Mouse (Mus musculus): ENCODE data around the gene Teddm2. TPM values are rescaled to one million over a fixed set of nuclear protein-coding genes. Genes with fewer than 3 reads are reported as not detected.

Teddm2 gene
- polyA plus RNA-seq, 1 experiment from 2014 or later: 1.4 TPM

DNA sequence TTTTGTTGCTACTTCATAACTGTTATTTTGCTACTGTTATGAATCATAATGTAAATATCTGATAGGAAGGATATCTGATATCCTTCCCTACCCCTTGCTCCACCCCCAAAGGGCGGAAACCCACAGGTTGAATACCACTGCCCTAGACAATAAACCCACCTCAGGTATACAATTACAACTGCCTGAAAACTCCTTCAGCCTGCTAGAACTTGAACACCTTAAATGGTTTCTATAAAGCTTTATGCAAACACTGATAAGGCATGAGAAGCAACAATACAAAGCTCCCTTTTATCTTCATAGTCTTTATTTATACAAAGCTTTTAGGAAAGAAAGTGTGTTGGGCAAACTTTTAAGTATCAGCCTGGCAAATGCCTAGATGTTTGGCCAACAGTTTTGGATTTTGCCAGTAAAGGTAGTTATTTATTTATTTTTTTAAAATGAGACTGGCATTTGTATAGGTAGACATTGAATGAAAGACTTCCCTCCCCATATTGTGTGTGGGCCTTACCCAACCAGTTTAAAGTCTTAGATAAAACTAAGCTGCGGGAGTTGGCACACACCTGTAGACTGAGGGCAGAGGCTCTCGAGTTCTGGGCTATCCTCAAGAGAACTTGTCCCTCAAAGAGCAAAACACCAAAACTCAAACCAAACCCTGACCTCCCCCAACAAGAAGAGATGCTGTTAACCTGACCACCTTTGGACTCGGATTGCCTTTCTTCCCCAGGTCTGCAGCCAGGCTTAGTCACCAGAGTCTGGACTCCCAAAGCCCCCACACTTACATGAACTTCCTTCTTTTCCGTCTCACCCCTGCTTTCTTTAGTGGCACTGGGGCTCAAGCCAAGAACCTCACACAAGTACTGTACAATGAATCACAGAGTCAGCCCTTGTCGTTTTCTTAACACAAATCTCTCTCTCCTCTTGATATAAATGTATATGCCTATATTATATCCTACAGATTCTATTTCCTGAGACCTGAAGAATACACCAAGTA, 24.7 kb upstream of the Teddm2 start:
- WGBS: 86% methylated on average over 6 of the region's 6 CpGs
- ATAC-seq: no peak
- no peaks in the 10 kb centered on the region; the same call in 1 of the 2 replicates for H3K4me1 ChIP-seq (ENCODE audit: control insufficient read depth, insufficient read depth, low read depth, low read length)

DNA sequence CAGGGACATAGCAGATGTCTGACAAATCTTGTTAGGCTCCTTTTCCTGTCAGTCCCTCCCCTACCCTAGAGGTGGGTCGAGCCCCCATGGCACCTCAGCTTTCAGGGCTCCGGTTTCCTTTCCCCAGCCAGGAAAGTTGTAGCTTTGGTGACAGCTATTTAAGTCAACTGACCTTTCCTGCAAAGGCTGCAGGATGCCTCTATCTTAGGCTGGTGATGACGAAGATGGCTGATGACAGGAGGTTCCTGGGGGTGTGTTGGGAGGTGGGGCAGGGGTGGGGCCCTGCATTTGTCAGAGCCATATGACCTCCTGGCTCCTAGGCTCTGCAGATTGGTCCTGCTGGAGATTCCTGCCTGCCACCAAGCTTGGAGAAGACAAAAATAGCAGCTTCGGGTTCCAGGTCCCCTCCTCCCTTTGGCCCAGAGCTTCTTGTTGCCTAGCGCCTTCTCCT, 22.6 kb upstream of the Teddm2 start:
- ATAC-seq: no peak
- Histone ChIP-seq H3K4me1 (ENCODE audit: control insufficient read depth, insufficient read depth, low read depth, low read length) (no peaks in the 10 kb centered on the region; the same call in 1 of the 2 replicates), H3K9me3 (ENCODE audit: control insufficient read depth, low read length) (no peaks in the 10 kb centered on the region), H3K4me3 (ENCODE audit: low read length) (no peak overlapping the region), H3K9ac (ENCODE audit: low read depth, low read length) (no peak overlapping the region), H3K27ac (ENCODE audit: low read depth, low read length) (no peak overlapping the region), H3K27me3 (replicated peaks; ENCODE audit: control insufficient read depth, insufficient read depth, low read length) (no peaks in the 10 kb centered on the region), H3K36me3 (ENCODE audit: control insufficient read depth, insufficient read depth, low read length) (no peaks in the 10 kb centered on the region), H3K4me2 (ENCODE audit: low read length) (no peak overlapping the region)
- 57% methylated on average over 5 of the region's 5 CpGs for WGBS

More for the DNA sequence above, 24.7 kb upstream of the Teddm2 start:
- H3K36me3 ChIP-seq (ENCODE audit: control insufficient read depth, insufficient read depth, low read length): no peaks in the 10 kb centered on the region
- no peak overlapping the region for H3K9ac ChIP-seq (ENCODE audit: low read depth, low read length)
- H3K27ac ChIP-seq (ENCODE audit: low read depth, low read length): no peak overlapping the region
- H3K9me3 ChIP-seq (ENCODE audit: control insufficient read depth, low read length): no peaks in the 10 kb centered on the region
- H3K4me3 ChIP-seq (ENCODE audit: low read length): no peak overlapping the region
- no peaks in the 10 kb centered on the region for H3K27me3 ChIP-seq (replicated peaks; ENCODE audit: control insufficient read depth, insufficient read depth, low read length)
- no peak overlapping the region for H3K4me2 ChIP-seq (ENCODE audit: low read length)

DNA sequence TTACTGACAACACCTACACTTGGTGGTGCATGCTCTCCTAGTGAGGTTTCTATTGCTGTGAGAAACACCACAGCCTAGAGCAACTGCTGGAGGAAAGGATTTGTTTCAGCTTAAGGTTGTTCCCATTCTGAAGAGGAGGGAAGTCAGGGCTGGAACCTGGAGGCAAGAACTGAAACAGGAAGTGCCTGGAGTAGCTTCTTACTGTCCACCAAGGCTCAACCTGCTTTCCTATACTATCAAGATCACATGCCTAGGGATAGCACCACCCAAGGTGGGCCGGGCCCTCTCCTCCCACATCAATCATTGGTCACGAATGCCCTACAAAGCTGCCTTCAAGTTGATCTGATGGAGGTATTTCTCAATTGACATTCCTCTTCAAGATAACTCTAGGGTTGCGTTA, 21.6 kb upstream of the Teddm2 start:
- Histone ChIP-seq H3K36me3 (ENCODE audit: control insufficient read depth, insufficient read depth, low read length) (no peaks in the 10 kb centered on the region), H3K4me2 (ENCODE audit: low read length) (no peak overlapping the region), H3K9ac (ENCODE audit: low read depth, low read length) (no peak overlapping the region), H3K9me3 (ENCODE audit: control insufficient read depth, low read length) (no peaks in the 10 kb centered on the region), H3K4me1 (ENCODE audit: control insufficient read depth, insufficient read depth, low read depth, low read length) (no peaks in the 10 kb centered on the region; the same call in 1 of the 2 replicates), H3K4me3 (ENCODE audit: low read length) (no peak overlapping the region), H3K27me3 (replicated peaks; ENCODE audit: control insufficient read depth, insufficient read depth, low read length) (no peaks in the 10 kb centered on the region), H3K27ac (ENCODE audit: low read depth, low read length) (no peak overlapping the region)
- 93% methylated on average over 3 of the region's 3 CpGs for WGBS
- no peak for ATAC-seq

DNA sequence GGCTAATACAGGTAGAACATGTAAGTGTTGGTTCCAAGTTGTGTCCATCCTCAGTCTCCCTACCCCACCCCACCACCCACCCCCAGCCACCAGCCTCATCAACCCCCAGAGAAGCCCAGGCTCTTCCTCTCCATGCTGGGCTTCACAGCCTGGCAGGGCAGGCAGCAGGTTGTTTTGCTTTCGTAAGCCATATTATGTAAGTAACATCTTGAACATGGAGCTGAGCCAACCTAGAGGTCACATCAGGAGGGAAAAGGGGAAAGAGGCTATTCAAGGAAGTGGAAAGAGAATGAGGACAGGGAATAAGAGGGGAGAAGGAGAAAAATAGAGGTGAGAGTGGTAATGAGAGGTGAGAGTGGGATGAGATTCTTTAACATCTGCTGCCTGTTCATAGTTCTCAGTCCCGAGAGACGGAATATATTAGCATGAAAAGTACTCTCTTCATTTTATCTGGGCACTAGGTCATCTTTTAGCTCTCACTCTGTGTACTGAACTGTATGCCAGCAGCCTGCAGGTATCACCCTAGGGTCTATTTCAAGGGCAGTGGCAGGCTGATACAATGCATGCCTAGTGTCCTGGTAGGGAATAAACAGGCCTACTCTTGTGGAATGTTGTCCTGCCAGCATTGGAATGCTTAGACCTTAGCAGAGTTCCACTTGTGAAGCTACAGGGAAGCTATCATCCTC, 18.6 kb upstream of the Teddm2 start:
- WGBS: 72% methylated on average over 3 of the region's 3 CpGs
- H3K4me1 ChIP-seq (ENCODE audit: control insufficient read depth, insufficient read depth, low read depth, low read length): no peaks in the 10 kb centered on the region; the same call in 1 of the 2 replicates

DNA sequence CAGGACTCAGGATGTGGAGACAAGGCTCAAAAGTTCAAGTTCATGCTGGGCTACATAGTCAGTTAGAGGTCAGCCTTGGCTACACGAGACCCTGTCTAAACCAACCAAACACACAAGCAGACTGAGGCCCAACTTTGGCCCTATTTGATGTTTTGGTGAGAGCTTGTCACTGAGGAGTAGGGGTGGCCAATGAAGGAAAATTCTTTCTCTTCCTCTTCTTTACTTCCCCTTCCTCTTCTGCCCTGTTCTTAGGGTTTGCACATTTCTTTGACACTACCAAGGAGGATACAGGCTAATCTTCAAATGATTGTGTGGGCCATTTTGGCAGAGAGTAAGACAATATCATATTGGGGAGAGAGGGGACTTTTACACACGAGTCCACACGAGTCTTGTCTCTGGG, 13.8 kb upstream of the Teddm2 start:
- Histone ChIP-seq H3K9ac (ENCODE audit: low read depth, low read length) (no peak overlapping the region), H3K4me2 (ENCODE audit: low read length) (no peak overlapping the region), H3K4me3 (ENCODE audit: low read length) (no peak overlapping the region), H3K27me3 (replicated peaks; ENCODE audit: control insufficient read depth, insufficient read depth, low read length) (no peaks in the 10 kb centered on the region), H3K9me3 (ENCODE audit: control insufficient read depth, low read length) (no peaks in the 10 kb centered on the region), H3K27ac (ENCODE audit: low read depth, low read length) (no peak overlapping the region), H3K4me1 (ENCODE audit: control insufficient read depth, insufficient read depth, low read depth, low read length) (no peaks in the 10 kb centered on the region), H3K36me3 (ENCODE audit: control insufficient read depth, insufficient read depth, low read length) (peaks cover 5% of the 10 kb centered on the region)
- no peak for ATAC-seq
- 86% methylated on average over 3 of the region's 3 CpGs for WGBS

More for the DNA sequence above, 18.6 kb upstream of the Teddm2 start:
- H3K9ac ChIP-seq (ENCODE audit: low read depth, low read length): no peak overlapping the region
- H3K36me3 ChIP-seq (ENCODE audit: control insufficient read depth, insufficient read depth, low read length): no peaks in the 10 kb centered on the region
- H3K27me3 ChIP-seq (replicated peaks; ENCODE audit: control insufficient read depth, insufficient read depth, low read length): no peaks in the 10 kb centered on the region
- H3K27ac ChIP-seq (ENCODE audit: low read depth, low read length): no peak overlapping the region
- no peak overlapping the region for H3K4me3 ChIP-seq (ENCODE audit: low read length)
- ATAC-seq: no peak
- H3K9me3 ChIP-seq (ENCODE audit: control insufficient read depth, low read length): no peaks in the 10 kb centered on the region
- no peak overlapping the region for H3K4me2 ChIP-seq (ENCODE audit: low read length)

DNA sequence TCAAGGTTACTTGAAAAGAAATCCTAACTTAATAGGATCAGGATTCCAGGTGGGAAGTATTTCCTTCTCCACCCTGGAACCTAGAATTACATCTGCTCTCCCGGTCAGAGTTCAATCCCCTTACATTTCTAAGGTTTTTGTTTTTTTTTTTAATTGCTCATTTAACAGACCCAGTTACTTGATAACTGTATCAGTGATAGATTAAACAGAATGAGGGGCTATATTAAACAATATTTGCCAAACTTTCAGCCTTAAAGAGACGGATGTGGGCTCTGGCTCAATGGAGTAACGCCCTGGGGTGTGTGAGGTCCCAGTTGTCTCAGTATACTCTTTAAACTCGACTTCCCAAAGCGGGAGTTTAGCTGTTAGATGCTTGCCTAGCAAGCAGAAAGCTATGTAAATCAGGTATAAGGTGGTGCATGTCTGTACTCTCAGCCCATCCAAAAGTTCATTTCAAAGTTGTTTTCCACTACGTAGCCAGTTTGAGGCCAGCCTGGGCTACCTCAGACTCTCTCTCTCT, 11.3 kb upstream of the Teddm2 start:
- Histone ChIP-seq H3K4me1 (ENCODE audit: control insufficient read depth, insufficient read depth, low read depth, low read length) (no peaks in the 10 kb centered on the region), H3K27ac (ENCODE audit: low read depth, low read length) (no peak overlapping the region), H3K4me2 (ENCODE audit: low read length) (no peak overlapping the region), H3K36me3 (ENCODE audit: control insufficient read depth, insufficient read depth, low read length) (peaks cover 28% of the 10 kb centered on the region), H3K27me3 (replicated peaks; ENCODE audit: control insufficient read depth, insufficient read depth, low read length) (no peaks in the 10 kb centered on the region), H3K9me3 (ENCODE audit: control insufficient read depth, low read length) (no peaks in the 10 kb centered on the region), H3K4me3 (ENCODE audit: low read length) (no peak overlapping the region), H3K9ac (ENCODE audit: low read depth, low read length) (no peak overlapping the region)
- 90% methylated on average over 6 of the region's 6 CpGs for WGBS
- ATAC-seq: no peak

DNA sequence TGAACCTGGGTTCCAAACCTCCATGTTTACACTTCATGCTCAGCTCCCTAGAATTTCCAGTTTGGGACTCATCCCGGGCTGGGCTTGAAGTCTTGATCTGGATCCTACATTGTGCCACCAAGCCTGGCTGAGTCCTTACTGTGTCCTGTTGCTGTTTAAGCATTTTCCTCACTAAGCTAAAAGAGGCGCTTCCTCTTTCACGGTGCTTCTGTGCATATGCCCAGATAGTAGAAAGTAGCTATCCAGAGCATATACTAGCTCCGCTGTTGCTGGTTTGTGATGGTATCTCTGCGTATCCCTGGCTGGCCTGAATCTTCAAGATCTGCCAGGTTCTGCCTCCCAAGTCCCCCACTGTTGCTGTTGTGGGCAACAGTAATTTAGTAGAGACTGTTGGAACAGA, 10.4 kb upstream of the Teddm2 start:
- no peak overlapping the region for H3K4me3 ChIP-seq (ENCODE audit: low read length)
- no peaks in the 10 kb centered on the region for H3K9me3 ChIP-seq (ENCODE audit: control insufficient read depth, low read length)
- peaks cover 31% of the 10 kb centered on the region for H3K36me3 ChIP-seq (ENCODE audit: control insufficient read depth, insufficient read depth, low read length)
- H3K9ac ChIP-seq (ENCODE audit: low read depth, low read length): no peak overlapping the region
- no peak for ATAC-seq
- H3K27me3 ChIP-seq (replicated peaks; ENCODE audit: control insufficient read depth, insufficient read depth, low read length): no peaks in the 10 kb centered on the region
- 92% methylated on average over 5 of the region's 5 CpGs for WGBS
- H3K27ac ChIP-seq (ENCODE audit: low read depth, low read length): no peak overlapping the region
- no peaks in the 10 kb centered on the region for H3K4me1 ChIP-seq (ENCODE audit: control insufficient read depth, insufficient read depth, low read depth, low read length)
- H3K4me2 ChIP-seq (ENCODE audit: low read length): no peak overlapping the region

DNA sequence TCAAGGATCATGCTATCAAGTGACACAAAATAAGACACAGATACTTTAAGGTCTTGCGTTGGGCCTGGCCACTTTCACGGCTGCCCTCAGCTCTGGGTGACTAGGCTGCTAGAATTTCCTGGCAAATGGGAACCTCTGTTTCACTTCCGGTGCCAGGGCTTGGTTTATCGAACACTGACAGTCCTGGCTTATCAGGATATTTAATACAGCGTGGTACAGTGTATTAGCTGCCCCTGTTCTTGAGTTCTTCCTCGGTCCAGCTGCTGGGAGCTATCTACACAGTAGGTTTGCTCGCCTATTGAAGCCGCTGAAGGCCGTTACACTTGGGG, 9.9 kb upstream of the Teddm2 start:
- no peaks in the 10 kb centered on the region for H3K4me1 ChIP-seq (ENCODE audit: control insufficient read depth, insufficient read depth, low read depth, low read length)
- H3K4me2 ChIP-seq (ENCODE audit: low read length): no peak overlapping the region
- peaks cover 35% of the 10 kb centered on the region for H3K36me3 ChIP-seq (ENCODE audit: control insufficient read depth, insufficient read depth, low read length)
- no peak overlapping the region for H3K9ac ChIP-seq (ENCODE audit: low read depth, low read length)
- ATAC-seq: no peak
- no peaks in the 10 kb centered on the region for H3K9me3 ChIP-seq (ENCODE audit: control insufficient read depth, low read length)
- no peak overlapping the region for H3K27ac ChIP-seq (ENCODE audit: low read depth, low read length)
- no peak overlapping the region for H3K4me3 ChIP-seq (ENCODE audit: low read length)
- no peaks in the 10 kb centered on the region for H3K27me3 ChIP-seq (replicated peaks; ENCODE audit: control insufficient read depth, insufficient read depth, low read length)
- 95% methylated on average over 9 of the region's 9 CpGs for WGBS

All from hindbrain, embryonic 16.5 days (tissue).